Mouse (Mus musculus) heart, embryonic 10.5 days (tissue): ENCODE results near the gene Rcsd1. TPM values are rescaled to one million over a fixed set of nuclear protein-coding genes. Genes with fewer than 3 reads are reported as not detected.

Experiments
- DNase-seq: peaks from one replicate; pipeline ENCODE4 v3.0.0-alpha.2; 2017; ENCODE audit warnings: low spot score
- H3K27ac ChIP-seq: fragments of 300-500 bp; sonication (generic); 2 replicates; pipeline ENCODE4 v1.5.1; 2016; ENCODE audit warnings: mild to moderate bottlenecking
- H3K27me3 ChIP-seq: fragments of 300-500 bp; sonication (generic); 2 replicates; pipeline ENCODE4 v1.6.1; 2016; ENCODE audit warnings: mild to moderate bottlenecking; ENCODE audit not compliant: poor library complexity, insufficient read depth, severe bottlenecking
- H3K36me3 ChIP-seq: fragments of 300-500 bp; sonication (generic); 2 replicates; pipeline ENCODE4 v1.6.1; 2016; ENCODE audit warnings: mild to moderate bottlenecking, moderate library complexity
- H3K4me1 ChIP-seq: fragments of 300-500 bp; sonication (generic); 2 replicates; pipeline ENCODE4 v1.6.1; 2016; ENCODE audit warnings: mild to moderate bottlenecking
- H3K4me3 ChIP-seq: fragments of 300-500 bp; sonication (generic); 2 replicates; pipeline ENCODE4 v1.5.1; 2016; ENCODE audit warnings: mild to moderate bottlenecking, moderate library complexity
- H3K9me3 ChIP-seq: fragments of 300-500 bp; sonication (generic); 2 replicates; pipeline ENCODE4 v1.6.1; 2016; ENCODE audit warnings: mild to moderate bottlenecking, moderate library complexity
- WGBS: fragments of 180-500 bp; shearing (Covaris S2); methylation state at CpG from one replicate; pipeline ENCODE4 v1.1.7; 2016; 5-methylcytosine and 5-hydroxymethylcytosine counted together
- polyA plus RNA-seq: library from polyadenylated mRNA; unstranded; fragments of >200 nt; fragmentation: Nextera tagmentation; extraction: Ambion mirVana; gene quantifications from 2 replicates; pipeline ENCODE4 v1.2.1, GENCODE M21; 2016

Gene Rcsd1
- polyA plus RNA-seq, 1 experiment from 2014 or later: 100 TPM

GRCm38 (mm10) chr1:165696870-165697269 lies 12.7 kb downstream of the Rcsd1 start:
- H3K4me1 ChIP-seq: peaks cover 94% of the 10 kb centered on the region

GRCm38 (mm10) chr1:165696040-165696439 lies 13.5 kb downstream of the Rcsd1 start:
- Histone ChIP-seq H3K4me1 (peaks cover 94% of the 10 kb centered on the region), H3K4me3 (no peak overlapping the region), H3K27ac (peak overlapping the region; percentile 74; the same call in 1 of the 2 replicates), H3K36me3 (peaks cover 41% of the 10 kb centered on the region), H3K27me3 (no peaks in the 10 kb centered on the region), H3K9me3 (no peaks in the 10 kb centered on the region)
- 70% methylated on average over 5 of the region's 5 CpGs for WGBS
- no peak for DNase-seq

More at GRCm38 (mm10) chr1:165696870-165697269, 12.7 kb downstream of the Rcsd1 start:
- DNase-seq: no peak
- peaks cover 41% of the 10 kb centered on the region; the same call in 1 of the 2 replicates for H3K36me3 ChIP-seq
- H3K27ac ChIP-seq: peak overlapping the region; percentile 64
- no peak overlapping the region for H3K4me3 ChIP-seq
- WGBS: 54% methylated on average over 7 of the region's 7 CpGs
- H3K9me3 ChIP-seq: no peaks in the 10 kb centered on the region
- no peaks in the 10 kb centered on the region for H3K27me3 ChIP-seq

- H3K4me3 ChIP-seq: no peak overlapping the region
- peak overlapping the region; percentile 74 for H3K27ac ChIP-seq
Observed at GRCm38 (mm10) chr1:165695392-165696014, 14.1 kb downstream of the Rcsd1 start.

GRCm38 (mm10) chr1:165693856-165694255 lies 15.7 kb downstream of the Rcsd1 start:
- H3K27me3 ChIP-seq: no peaks in the 10 kb centered on the region
- 56% methylated on average over 7 of the region's 7 CpGs for WGBS
- no peaks in the 10 kb centered on the region for H3K9me3 ChIP-seq
- H3K4me3 ChIP-seq: no peak overlapping the region
- H3K27ac ChIP-seq: peak overlapping the region; percentile 74
- no peak for DNase-seq
- H3K4me1 ChIP-seq: peaks cover 97% of the 10 kb centered on the region
- peaks cover 27% of the 10 kb centered on the region for H3K36me3 ChIP-seq

More at GRCm38 (mm10) chr1:165695392-165696014, 14.1 kb downstream of the Rcsd1 start:
- Histone ChIP-seq H3K27me3 (no peaks in the 10 kb centered on the region), H3K36me3 (peaks cover 41% of the 10 kb centered on the region), H3K4me1 (peaks cover 94% of the 10 kb centered on the region), H3K9me3 (no peaks in the 10 kb centered on the region)
- no peak for DNase-seq

- DNase-seq: no peak
- Histone ChIP-seq H3K36me3 (peaks cover 15% of the 10 kb centered on the region), H3K9me3 (no peaks in the 10 kb centered on the region), H3K4me3 (no peak overlapping the region), H3K27ac (peak overlapping the region; percentile 68), H3K27me3 (no peaks in the 10 kb centered on the region), H3K4me1 (peaks cover 100% of the 10 kb centered on the region)
- 13% methylated on average over 3 of the region's 3 CpGs for WGBS
Observed at GRCm38 (mm10) chr1:165691516-165691915, 18.0 kb downstream of the Rcsd1 start.

- Histone ChIP-seq H3K4me1 (peaks cover 98% of the 10 kb centered on the region), H3K36me3 (peaks cover 8% of the 10 kb centered on the region; the same call in 1 of the 2 replicates), H3K27me3 (no peaks in the 10 kb centered on the region), H3K9me3 (no peaks in the 10 kb centered on the region), H3K4me3 (no peak overlapping the region), H3K27ac (no peak overlapping the region)
- no peak for DNase-seq
- WGBS: 39% methylated on average over 5 of the region's 5 CpGs
Observed at GRCm38 (mm10) chr1:165689845-165690244, 19.7 kb downstream of the Rcsd1 start.

GRCm38 (mm10) chr1:165687861-165688260 lies 21.7 kb downstream of the Rcsd1 start:
- Histone ChIP-seq H3K27ac (peak overlapping the region; percentile 75), H3K36me3 (peaks cover 8% of the 10 kb centered on the region; the same call in 1 of the 2 replicates), H3K4me1 (peaks cover 94% of the 10 kb centered on the region), H3K9me3 (no peaks in the 10 kb centered on the region), H3K27me3 (no peaks in the 10 kb centered on the region), H3K4me3 (no peak overlapping the region)
- 64% methylated on average over 2 of the region's 2 CpGs for WGBS
- DNase-seq: no peak

GRCm38 (mm10) chr1:165686963-165687362 lies 22.6 kb downstream of the Rcsd1 start:
- 20% methylated on average over 8 of the region's 8 CpGs for WGBS
- DNase-seq: no peak
- no peaks in the 10 kb centered on the region for H3K9me3 ChIP-seq
- peaks cover 5% of the 10 kb centered on the region; the same call in 1 of the 2 replicates for H3K36me3 ChIP-seq
- no peaks in the 10 kb centered on the region for H3K27me3 ChIP-seq
- peak overlapping the region; percentile 17; the same call in 1 of the 2 replicates for H3K4me3 ChIP-seq
- peak overlapping the region; percentile 81 for H3K27ac ChIP-seq
- H3K4me1 ChIP-seq: peaks cover 94% of the 10 kb centered on the region

GRCm38 (mm10) chr1:165686349-165686748 lies 23.2 kb downstream of the Rcsd1 start:
- H3K9me3 ChIP-seq: no peaks in the 10 kb centered on the region
- WGBS: 32% methylated on average over 6 of the region's 6 CpGs
- no peaks in the 10 kb centered on the region for H3K27me3 ChIP-seq
- H3K4me3 ChIP-seq: peak overlapping the region; percentile 17; the same call in 1 of the 2 replicates
- peaks cover 92% of the 10 kb centered on the region for H3K4me1 ChIP-seq
- H3K27ac ChIP-seq: peak overlapping the region; percentile 81
- peaks cover 5% of the 10 kb centered on the region; the same call in 1 of the 2 replicates for H3K36me3 ChIP-seq
- DNase-seq: no peak

- Histone ChIP-seq H3K4me3 (peak overlapping the region; percentile 3), H3K9me3 (no peaks in the 10 kb centered on the region), H3K27me3 (no peaks in the 10 kb centered on the region), H3K36me3 (peaks cover 14% of the 10 kb centered on the region), H3K4me1 (peaks cover 92% of the 10 kb centered on the region), H3K27ac (peak overlapping the region; percentile 74)
- peak; percentile 91 for DNase-seq
- 15% methylated on average over 15 of the region's 15 CpGs for WGBS
Observed at GRCm38 (mm10) chr1:165684261-165685203, 25.0 kb downstream of the Rcsd1 start.

GRCm38 (mm10) chr1:165682056-165682853 lies 27.3 kb downstream of the Rcsd1 start:
- no peak for DNase-seq
- 76% methylated on average over 18 of the region's 18 CpGs for WGBS
- H3K36me3 ChIP-seq: peaks cover 28% of the 10 kb centered on the region
- 0 out of 2 replicates have a peak overlapping the region, but pooled peaks have one; percentile 0 for H3K27ac ChIP-seq
- H3K4me1 ChIP-seq: peaks cover 92% of the 10 kb centered on the region
- H3K4me3 ChIP-seq: no peak overlapping the region
- no peaks in the 10 kb centered on the region for H3K9me3 ChIP-seq
- H3K27me3 ChIP-seq: no peaks in the 10 kb centered on the region

- H3K36me3 ChIP-seq: peaks cover 31% of the 10 kb centered on the region
- 69% methylated on average over 13 of the region's 13 CpGs for WGBS
- peak overlapping the region; percentile 77 for H3K27ac ChIP-seq
- no peaks in the 10 kb centered on the region for H3K9me3 ChIP-seq
- peaks cover 92% of the 10 kb centered on the region for H3K4me1 ChIP-seq
- DNase-seq: no peak
- H3K27me3 ChIP-seq: no peaks in the 10 kb centered on the region
- no peak overlapping the region for H3K4me3 ChIP-seq
Observed at GRCm38 (mm10) chr1:165681045-165681794, 28.3 kb downstream of the Rcsd1 start.
